Mouse (Mus musculus) ES-E14 (cell line): ENCODE results near the gene Snrk.

ENCODE experiments used
- CHD2 ChIP-seq: IDR thresholded peaks from 2 replicates; pipeline ENCODE4 v1.6.1; 2014; ENCODE audit warnings: mild to moderate bottlenecking, low read depth, low read length, inconsistent platforms
- MAFK ChIP-seq: IDR thresholded peaks from 2 replicates; pipeline ENCODE4 v1.6.1; 2014; ENCODE audit warnings: mild to moderate bottlenecking, low read depth, low read length, inconsistent platforms; ENCODE audit not compliant: insufficient read depth
- ZC3H11A ChIP-seq: IDR thresholded peaks from 2 replicates; pipeline ENCODE4 v1.6.1; 2012; ENCODE audit warnings: low read depth, mild to moderate bottlenecking, inconsistent platforms, low read length, borderline replicate concordance

DNA sequence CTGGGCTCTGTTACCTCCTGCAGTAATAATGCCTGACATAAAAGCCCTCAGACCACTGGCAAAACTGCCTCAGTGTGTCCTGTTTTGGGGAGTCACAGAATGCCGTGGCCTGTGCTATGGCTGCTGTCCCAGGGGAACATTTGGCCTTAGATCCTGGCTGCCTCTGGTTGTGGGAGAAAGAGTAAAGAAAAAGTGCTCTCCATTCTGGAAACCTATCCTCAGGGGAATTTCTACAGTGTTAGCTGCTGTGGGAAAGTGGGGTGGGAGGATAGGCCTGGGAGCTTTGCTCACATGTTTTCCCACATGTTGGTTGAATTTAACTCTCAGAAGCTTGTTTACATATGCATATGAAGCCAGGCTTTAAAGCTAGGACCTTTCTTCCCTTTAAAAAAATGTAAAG is 26.2 kb downstream of the Snrk start:
- TF ChIP-seq CHD2 (no peak), ZC3H11A (no peak), MAFK (no peak)
